Mouse (Mus musculus): Measurements from ENCODE around the gene Zfp354b.
A peak's percentile ranks its signal among the peaks of the same experiment; 100 is the strongest.

Gene Zfp354b

DNA sequence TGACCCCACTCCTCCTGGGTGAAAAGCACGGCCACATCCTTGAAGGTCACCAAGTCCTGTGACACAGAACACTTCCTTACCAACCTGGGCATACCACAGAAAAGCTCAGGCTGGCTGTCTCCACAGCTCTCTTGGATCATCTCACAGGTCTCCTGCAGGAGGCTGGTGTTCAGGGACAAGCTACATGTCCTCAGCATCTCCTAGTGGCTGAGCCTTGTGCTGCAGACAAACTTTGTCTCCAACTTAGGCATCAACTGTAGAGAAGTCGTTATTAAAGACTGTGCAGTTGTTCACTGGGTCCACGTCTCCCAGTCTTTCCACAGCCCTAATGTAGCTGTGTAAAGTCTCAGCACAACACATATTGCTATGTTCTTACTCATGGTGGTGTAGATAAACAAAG is 47.7 kb downstream of the Zfp354b start:
- DNase-seq (ENCODE audit: low read depth) = peak; percentile 1

DNA sequence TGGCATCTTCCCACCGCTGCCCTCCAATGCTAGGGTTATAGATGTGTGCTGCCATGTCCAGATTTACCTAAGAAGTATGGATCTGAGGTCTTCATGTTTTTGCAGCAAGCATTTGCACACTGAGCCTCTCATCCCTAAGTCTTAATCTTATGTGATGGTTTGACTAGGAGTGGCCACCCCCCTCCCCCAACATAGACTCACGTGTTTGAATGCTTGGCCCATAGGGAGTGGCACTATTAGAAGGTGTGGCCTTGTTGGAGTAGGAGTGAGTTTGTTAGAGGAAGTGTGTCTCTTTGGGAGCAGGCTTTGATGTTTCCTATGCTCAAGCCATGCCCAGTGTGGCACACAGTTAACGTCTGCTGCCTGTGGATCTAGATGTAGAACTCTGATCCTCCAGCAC is 52.8 kb downstream of the Zfp354b start:
- no peak for DNase-seq (ENCODE audit: low read depth)

Measured in induced T-regulatory cell, adult 2 months (primary cell).